Mouse (Mus musculus): ENCODE measurements at regions not wholly inside any gene's neighbourhood (a gene's known extent, or its start where the extent isn't known, plus 50 kb on each side); places are given as distances from the start of the nearest gene placed in this dataset.

- Histone ChIP-seq H3K4me3 (ENCODE audit: insufficient read depth, low read depth, low read length) (no peak overlapping the region), H3K27ac (replicated peaks; ENCODE audit: low read depth, low read length) (no peak overlapping the region), H3K4me1 (ENCODE audit: control insufficient read depth, insufficient read depth, insufficient read length, low read length) (no peaks in the 10 kb centered on the region)
These were observed 349.2 kb downstream of the Rnf144b start for GRCm38 (mm10) chr13:47471543-47472213.

DNA sequence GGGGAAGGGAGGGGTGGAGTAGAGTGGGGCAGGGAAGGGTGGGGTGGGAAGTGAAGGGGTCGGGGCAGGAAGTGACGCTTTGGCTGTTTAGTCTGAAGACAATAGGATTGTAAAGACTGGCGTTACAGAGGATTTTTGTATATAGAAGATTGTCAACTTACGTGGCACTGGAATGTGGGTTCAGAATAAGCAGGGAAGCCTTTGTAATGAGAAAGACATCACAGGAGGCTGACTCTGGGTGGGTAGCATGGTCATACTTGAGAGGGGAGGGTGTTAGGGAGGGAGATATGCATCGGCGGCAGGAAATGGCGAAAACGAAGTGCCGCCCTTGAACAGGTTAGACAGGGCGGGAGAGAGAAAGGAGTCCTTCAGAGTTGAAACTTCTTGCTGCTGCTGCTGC is 357.7 kb downstream of the Rnf144b start:
- no peak overlapping the region for H3K27ac ChIP-seq (replicated peaks; ENCODE audit: low read depth, low read length)
- H3K4me3 ChIP-seq (ENCODE audit: insufficient read depth, low read depth, low read length), result no peak overlapping the region

GRCm38 (mm10) chr13:47484819-47485218 is 362.4 kb downstream of the Rnf144b start:
- no peaks in the 10 kb centered on the region for H3K4me1 ChIP-seq (ENCODE audit: control insufficient read depth, insufficient read depth, insufficient read length, low read length)
- no peak overlapping the region for H3K27ac ChIP-seq (replicated peaks; ENCODE audit: low read depth, low read length)
- no peak overlapping the region for H3K4me3 ChIP-seq (ENCODE audit: insufficient read depth, low read depth, low read length)

More for the DNA sequence above, 357.7 kb downstream of the Rnf144b start:
- no peaks in the 10 kb centered on the region for H3K4me1 ChIP-seq (ENCODE audit: control insufficient read depth, insufficient read depth, insufficient read length, low read length)

DNA sequence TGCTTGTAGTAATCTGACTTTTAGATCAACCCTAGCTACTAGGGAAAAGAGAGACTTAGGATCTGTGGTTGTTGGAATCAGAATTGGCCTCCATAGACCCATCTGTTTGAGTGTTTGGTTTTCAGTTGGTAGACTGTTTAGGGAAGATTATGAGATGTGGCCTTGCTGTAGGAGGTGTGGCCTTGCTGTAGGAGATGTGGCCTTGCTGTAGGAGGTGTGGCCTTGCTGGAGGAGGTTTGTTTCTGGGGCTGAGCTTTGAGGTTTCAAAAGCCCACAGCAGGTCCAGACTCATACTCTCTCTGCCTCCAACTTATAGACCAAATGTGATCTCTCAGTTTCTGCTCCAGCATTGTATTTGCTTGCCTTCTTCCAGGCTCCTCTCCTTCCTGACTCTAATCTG is 363.7 kb downstream of the Rnf144b start:
- H3K4me3 ChIP-seq (ENCODE audit: insufficient read depth, low read depth, low read length), result no peak overlapping the region
- H3K4me1 ChIP-seq (ENCODE audit: control insufficient read depth, insufficient read depth, insufficient read length, low read length), result no peaks in the 10 kb centered on the region
- no peak overlapping the region for H3K27ac ChIP-seq (replicated peaks; ENCODE audit: low read depth, low read length)

DNA sequence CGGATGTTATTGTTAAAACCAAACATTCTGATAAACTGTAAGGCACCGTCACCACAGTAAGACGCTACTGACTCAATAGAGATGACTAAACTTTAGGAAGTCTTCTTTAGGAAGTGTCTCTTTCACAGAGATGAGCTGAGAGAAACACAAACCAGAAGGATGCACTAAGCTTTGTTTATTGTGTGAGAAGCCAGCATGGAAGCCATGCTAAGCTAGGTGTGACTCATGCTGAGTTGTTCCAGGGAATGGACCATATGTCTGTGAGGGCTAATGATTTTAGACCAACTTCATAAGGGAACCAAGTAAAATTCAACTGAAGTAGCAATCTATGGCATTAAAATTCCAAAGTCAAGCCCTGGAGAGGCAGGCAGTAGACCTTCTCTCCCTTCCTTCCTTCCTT is 364.2 kb downstream of the Rnf144b start:
- Histone ChIP-seq H3K27ac (replicated peaks; ENCODE audit: low read depth, low read length) (no peak overlapping the region), H3K4me3 (ENCODE audit: insufficient read depth, low read depth, low read length) (no peak overlapping the region), H3K4me1 (ENCODE audit: control insufficient read depth, insufficient read depth, insufficient read length, low read length) (no peaks in the 10 kb centered on the region)

- no peak overlapping the region for H3K4me3 ChIP-seq (ENCODE audit: insufficient read depth, low read depth, low read length)
- H3K27ac ChIP-seq (replicated peaks; ENCODE audit: low read depth, low read length), result no peak overlapping the region
These were observed 383.0 kb downstream of the Rnf144b start for GRCm38 (mm10) chr13:47505380-47505955.

GRCm38 (mm10) chr13:47532935-47533334 is 410.5 kb downstream of the Rnf144b start:
- no peak overlapping the region for H3K4me3 ChIP-seq (ENCODE audit: insufficient read depth, low read depth, low read length)
- H3K4me1 ChIP-seq (ENCODE audit: control insufficient read depth, insufficient read depth, insufficient read length, low read length), result no peaks in the 10 kb centered on the region

More at GRCm38 (mm10) chr13:47505380-47505955, 383.0 kb downstream of the Rnf144b start:
- no peaks in the 10 kb centered on the region for H3K4me1 ChIP-seq (ENCODE audit: control insufficient read depth, insufficient read depth, insufficient read length, low read length)

GRCm38 (mm10) chr13:47537156-47537555 is 414.7 kb downstream of the Rnf144b start:
- Histone ChIP-seq H3K27ac (replicated peaks; ENCODE audit: low read depth, low read length) (no peak overlapping the region), H3K4me1 (ENCODE audit: control insufficient read depth, insufficient read depth, insufficient read length, low read length) (no peaks in the 10 kb centered on the region), H3K4me3 (ENCODE audit: insufficient read depth, low read depth, low read length) (no peak overlapping the region)

More at GRCm38 (mm10) chr13:47532935-47533334, 410.5 kb downstream of the Rnf144b start:
- H3K27ac ChIP-seq (replicated peaks; ENCODE audit: low read depth, low read length), result no peak overlapping the region

DNA sequence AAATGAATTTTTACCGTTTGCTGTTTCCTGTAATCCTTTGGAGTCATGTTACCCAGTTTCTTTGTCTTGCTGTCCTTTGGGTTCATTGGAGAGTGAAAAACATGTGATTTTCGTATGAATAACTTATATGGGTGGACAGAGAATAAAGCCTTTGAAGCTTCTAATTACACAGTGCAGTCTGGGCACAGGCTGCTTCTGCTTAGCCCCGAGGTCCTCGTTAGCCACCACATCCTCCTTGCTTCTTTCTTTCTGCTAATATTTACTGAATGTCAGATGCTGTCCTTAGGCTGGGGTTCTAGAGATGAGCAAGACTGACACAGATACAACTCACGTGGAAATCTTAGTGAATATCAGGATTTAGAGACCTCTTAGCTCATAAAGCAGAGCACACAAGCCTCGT is 427.2 kb downstream of the Rnf144b start:
- Histone ChIP-seq H3K4me3 (ENCODE audit: insufficient read depth, low read depth, low read length) (no peak overlapping the region), H3K4me1 (ENCODE audit: control insufficient read depth, insufficient read depth, insufficient read length, low read length) (no peaks in the 10 kb centered on the region), H3K27ac (replicated peaks; ENCODE audit: low read depth, low read length) (no peak overlapping the region)

DNA sequence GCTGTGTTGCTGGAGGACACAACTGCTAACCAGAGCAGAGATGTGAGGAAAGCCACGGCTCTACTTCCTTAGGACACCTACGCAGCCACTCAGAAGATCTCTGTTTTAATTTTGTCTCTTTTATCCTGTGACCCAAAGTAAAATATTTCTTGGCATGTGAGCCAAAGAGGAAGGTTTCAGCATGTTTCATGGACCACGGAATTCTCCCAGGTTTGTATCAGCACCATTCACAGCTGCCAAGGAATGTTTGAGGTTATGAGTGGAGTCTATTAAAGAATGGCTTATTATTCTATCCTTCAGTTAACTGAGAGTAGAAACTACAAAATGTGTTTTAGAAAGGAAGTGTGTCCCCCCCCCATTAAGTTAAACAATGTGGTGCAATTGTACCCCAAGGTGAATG is 429.8 kb downstream of the Rnf144b start:
- no peak overlapping the region for H3K27ac ChIP-seq (replicated peaks; ENCODE audit: low read depth, low read length)
- no peaks in the 10 kb centered on the region for H3K4me1 ChIP-seq (ENCODE audit: control insufficient read depth, insufficient read depth, insufficient read length, low read length)
- H3K4me3 ChIP-seq (ENCODE audit: insufficient read depth, low read depth, low read length), result no peak overlapping the region

- Histone ChIP-seq H3K4me3 (ENCODE audit: insufficient read depth, low read depth, low read length) (no peak overlapping the region), H3K27ac (replicated peaks; ENCODE audit: low read depth, low read length) (no peak overlapping the region), H3K4me1 (ENCODE audit: control insufficient read depth, insufficient read depth, insufficient read length, low read length) (no peaks in the 10 kb centered on the region)
These were observed 431.7 kb downstream of the Rnf144b start for GRCm38 (mm10) chr13:47554198-47554597.

- H3K27ac ChIP-seq (replicated peaks; ENCODE audit: low read depth, low read length), result no peak overlapping the region
- no peaks in the 10 kb centered on the region for H3K4me1 ChIP-seq (ENCODE audit: control insufficient read depth, insufficient read depth, insufficient read length, low read length)
- H3K4me3 ChIP-seq (ENCODE audit: insufficient read depth, low read depth, low read length), result no peak overlapping the region
These were observed 434.9 kb downstream of the Rnf144b start for GRCm38 (mm10) chr13:47557196-47557974.

- Histone ChIP-seq H3K4me1 (ENCODE audit: control insufficient read depth, insufficient read depth, insufficient read length, low read length) (no peaks in the 10 kb centered on the region), H3K4me3 (ENCODE audit: insufficient read depth, low read depth, low read length) (no peak overlapping the region)
These were observed 440.4 kb downstream of the Rnf144b start for GRCm38 (mm10) chr13:47562836-47563235.

GRCm38 (mm10) chr13:47576516-47576915 is 454.1 kb downstream of the Rnf144b start:
- Histone ChIP-seq H3K4me3 (ENCODE audit: insufficient read depth, low read depth, low read length) (no peak overlapping the region), H3K4me1 (ENCODE audit: control insufficient read depth, insufficient read depth, insufficient read length, low read length) (no peaks in the 10 kb centered on the region), H3K27ac (replicated peaks; ENCODE audit: low read depth, low read length) (no peak overlapping the region)

More at GRCm38 (mm10) chr13:47562836-47563235, 440.4 kb downstream of the Rnf144b start:
- no peak overlapping the region for H3K27ac ChIP-seq (replicated peaks; ENCODE audit: low read depth, low read length)

DNA sequence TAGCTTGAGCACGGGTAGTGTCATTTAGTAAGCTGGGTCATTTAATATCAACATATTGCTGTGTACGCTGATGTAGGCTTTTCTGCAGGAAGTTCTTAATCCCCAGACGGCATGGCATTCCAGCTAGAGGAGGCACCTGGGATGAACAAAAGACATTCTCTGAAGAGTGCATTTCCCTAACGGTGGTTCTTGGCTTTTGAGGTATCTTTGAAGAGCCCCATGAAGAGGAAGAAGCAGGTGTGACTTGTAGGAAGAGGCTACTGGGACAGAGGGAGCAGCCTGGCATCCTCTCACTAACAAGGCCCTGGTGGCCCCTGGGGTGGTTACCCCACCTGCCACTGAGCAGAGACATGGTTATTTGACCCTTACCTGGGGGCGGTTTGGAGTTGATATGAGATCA is 457.7 kb downstream of the Rnf144b start:
- Histone ChIP-seq H3K4me1 (ENCODE audit: control insufficient read depth, insufficient read depth, insufficient read length, low read length) (no peaks in the 10 kb centered on the region), H3K27ac (replicated peaks; ENCODE audit: low read depth, low read length) (no peak overlapping the region), H3K4me3 (ENCODE audit: insufficient read depth, low read depth, low read length) (no peak overlapping the region)

Data from brown adipose tissue, adult 24 weeks (tissue).